Mouse (Mus musculus) G1E (cell line): ENCODE data around the gene Abtb1.

ENCODE experiments used
- CTCF ChIP-seq: IDR thresholded peaks from 2 replicates; pipeline ENCODE4 v1.5.1; 2012; ENCODE audit warnings: low read depth, low read length, inconsistent platforms, mixed read lengths
- TAL1 ChIP-seq: conservative IDR thresholded peaks from 2 replicates; pipeline ENCODE4 v1.6.1; 2012; ENCODE audit warnings: low read depth, low read length, inconsistent platforms, mixed read lengths

DNA sequence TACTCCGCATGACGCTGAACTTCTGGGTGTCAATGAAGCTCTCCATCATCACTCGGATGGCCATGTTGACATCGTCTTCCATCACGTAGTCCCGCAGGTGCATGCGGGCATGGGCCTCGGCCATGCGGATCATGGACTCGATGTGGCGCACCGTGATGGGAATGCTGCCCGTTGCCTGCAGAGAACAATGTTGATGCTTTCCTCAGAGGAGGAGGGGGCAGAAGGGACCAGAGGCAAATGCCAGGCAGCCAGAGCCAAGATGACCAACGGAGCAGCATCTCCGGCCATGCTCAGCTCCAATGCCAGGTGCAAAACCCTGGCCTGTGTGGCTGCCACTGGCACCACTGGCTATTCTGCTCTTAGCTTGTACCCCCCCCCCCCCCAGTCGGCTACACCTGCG, 42.9 kb upstream of the Abtb1 start:
- TF ChIP-seq CTCF (no peak), TAL1 (no peak)
